Mouse (Mus musculus) left cerebral cortex, postnatal 10 days (tissue): Measurements from ENCODE around the gene Map4. TPM values are rescaled to one million over a fixed set of nuclear protein-coding genes. Genes with fewer than 3 reads are reported as not detected.
"Not testable (repeated sequence)": the region's sequence is repeated elsewhere in the genome, so short reads cannot be mapped to it uniquely, and the experiment has no call there.

Experiments
- DNase-seq, 2 experiments: peaks; one replicate each; pipeline ENCODE4 v3.0.0; 2021 to 2022; ENCODE audit warnings: low spot score in 2 of 2, mixed read lengths in 1 of 2; ENCODE audit errors: extremely low spot score in 1 of 2
- intact Hi-C: fragments of 180-260 bp; cut with DNase I; formaldehyde crosslinking; loops from one replicate; pipeline ENCODE4 v1.15.1; 2025
- total RNA-seq, 2 experiments: library from RNA; stranded (reverse); gene quantifications; 2 replicates each; pipeline ENCODE4 v1.2.3; 2021

Gene Map4
- total RNA-seq, 2 experiments from 2014 or later: 453 to 481 TPM

- intact Hi-C loops: loop anchor here (5.0 kb wide), 1 partner anchor 44 kb away; no protein-coding TSS in a partner anchor
- no peak for DNase-seq
These were observed 119.9 kb downstream of the Map4 start for GRCm38 (mm10) chr9:110051184-110051583.

GRCm38 (mm10) chr9:110051869-110052661 lies 120.8 kb downstream of the Map4 start:
- intact Hi-C loops: loop anchor here (5.0 kb wide), 1 partner anchor 45 kb away; no protein-coding TSS in a partner anchor
- DNase-seq: peak; percentile 73 to 83

GRCm38 (mm10) chr9:110052951-110053304 lies 121.7 kb downstream of the Map4 start:
- intact Hi-C loops: loop anchor here (5.0 kb wide), 1 partner anchor 46 kb away; no protein-coding TSS in a partner anchor
- DNase-seq: peak; percentile 12 to 36

GRCm38 (mm10) chr9:110053305-110054079 lies 122.2 kb downstream of the Map4 start:
- DNase-seq: peak; percentile 54 to 76
- intact Hi-C loops: loop anchor here (5.0 kb wide), 1 partner anchor 46 kb away; no protein-coding TSS in a partner anchor

- intact Hi-C loops: loop anchor here (5.0 kb wide), 1 partner anchor 47 kb away; no protein-coding TSS in a partner anchor
These were observed 122.8 kb downstream of the Map4 start for GRCm38 (mm10) chr9:110054080-110054421.

DNA sequence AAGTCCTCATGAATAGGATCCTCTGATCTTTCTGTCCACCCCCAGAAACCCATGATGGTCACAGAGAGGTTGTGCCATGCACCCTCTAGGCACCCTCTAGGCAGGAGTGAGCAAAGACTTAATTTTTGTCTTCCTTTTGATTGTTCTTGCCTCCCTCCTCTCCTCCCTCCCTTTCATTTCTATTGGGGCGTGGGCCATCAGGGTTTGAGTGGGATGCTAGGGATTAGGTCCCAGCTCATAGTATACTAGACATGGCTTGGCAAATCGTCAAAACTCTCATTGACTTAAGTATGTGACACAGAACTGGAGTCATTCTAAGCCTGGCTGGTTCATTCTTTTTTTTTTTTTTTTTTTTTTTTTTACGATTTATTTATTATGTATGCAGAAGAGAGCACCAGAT lies 123.5 kb downstream of the Map4 start:
- intact Hi-C loops: loop anchor here (5.0 kb wide), 1 partner anchor 47 kb away; no protein-coding TSS in a partner anchor
- no peak for DNase-seq

More at GRCm38 (mm10) chr9:110054080-110054421, 122.8 kb downstream of the Map4 start:
- DNase-seq: no peak

DNA sequence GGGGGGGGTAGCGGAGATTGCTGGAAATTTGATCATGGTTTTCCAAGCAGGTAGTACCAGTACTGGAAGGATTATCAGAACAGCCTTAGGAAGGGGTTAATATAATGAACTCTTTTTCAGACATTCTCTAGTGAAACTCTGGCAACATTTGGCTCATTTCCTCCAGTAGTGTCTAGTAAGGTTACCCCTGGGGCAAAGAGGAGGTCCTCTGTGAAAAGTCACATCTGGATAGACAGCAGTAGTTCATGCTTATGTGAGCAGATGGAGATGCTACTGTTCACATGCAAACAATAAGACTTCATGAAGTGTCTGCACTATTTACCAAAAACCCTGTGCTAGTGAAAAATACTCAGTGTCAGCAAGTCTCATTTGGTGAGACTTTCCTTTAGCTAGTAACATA lies 125.9 kb downstream of the Map4 start:
- no peak for DNase-seq
- intact Hi-C loops: no loop called here

DNA sequence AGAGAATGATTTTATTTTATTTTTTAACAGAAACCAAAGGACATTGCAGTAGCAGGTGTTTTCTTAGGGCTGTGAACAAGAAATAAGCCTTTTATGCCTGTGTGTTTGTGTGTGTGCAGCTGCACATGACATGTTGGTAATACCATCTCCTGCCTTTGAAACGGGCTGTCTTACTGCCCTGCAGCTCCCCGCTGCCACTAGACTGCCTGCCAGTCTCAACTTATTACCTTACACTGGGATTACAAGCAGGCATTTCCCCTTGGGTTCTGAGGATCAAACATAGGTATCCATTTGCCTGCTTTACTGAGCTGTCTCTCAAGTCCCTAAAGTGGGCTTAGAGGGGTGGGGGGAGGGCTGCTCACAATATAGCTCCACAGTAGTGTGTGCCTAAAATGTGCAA lies 129.5 kb downstream of the Map4 start:
- no peak for DNase-seq
- intact Hi-C loops: no loop called here

GRCm38 (mm10) chr9:110062405-110062804 lies 131.1 kb downstream of the Map4 start:
- intact Hi-C loops: no loop called here

GRCm38 (mm10) chr9:110062861-110063260 lies 131.6 kb downstream of the Map4 start:
- intact Hi-C loops: no loop called here
- no peak for DNase-seq

More at GRCm38 (mm10) chr9:110062405-110062804, 131.1 kb downstream of the Map4 start:
- no peak for DNase-seq

- intact Hi-C loops: no loop called here
- DNase-seq: no peak
These were observed 133.4 kb downstream of the Map4 start for GRCm38 (mm10) chr9:110064641-110065040.

GRCm38 (mm10) chr9:110068745-110069144 lies 137.5 kb downstream of the Map4 start:
- intact Hi-C loops: no loop called here
- DNase-seq: no peak

GRCm38 (mm10) chr9:110070358-110070757 lies 139.1 kb downstream of the Map4 start:
- DNase-seq: no peak
- intact Hi-C loops: loop anchor here (5.0 kb wide), 2 partner anchors 83 to 178 kb away; no protein-coding TSS in a partner anchor

DNA sequence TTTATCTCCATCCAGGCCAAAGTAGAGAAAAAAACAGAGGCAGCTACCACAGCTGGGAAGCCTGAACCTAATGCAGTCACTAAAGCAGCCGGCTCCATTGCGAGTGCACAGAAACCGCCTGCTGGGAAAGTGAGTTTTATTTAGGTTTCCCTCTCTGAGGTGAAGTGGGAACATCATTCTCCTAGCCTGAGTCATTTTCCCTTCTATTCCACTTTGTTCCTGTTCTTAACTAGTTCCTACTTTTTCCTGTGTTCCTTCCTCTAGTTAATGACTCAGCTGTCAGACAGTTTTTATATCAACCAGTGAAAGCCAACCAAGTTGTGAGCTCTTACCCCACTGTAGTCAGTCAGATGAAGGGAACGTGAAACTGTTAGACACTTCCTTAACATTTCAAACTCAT lies 139.8 kb downstream of the Map4 start:
- no peak for DNase-seq
- intact Hi-C loops: loop anchor here (5.0 kb wide), 2 partner anchors 84 to 179 kb away; no protein-coding TSS in a partner anchor

DNA sequence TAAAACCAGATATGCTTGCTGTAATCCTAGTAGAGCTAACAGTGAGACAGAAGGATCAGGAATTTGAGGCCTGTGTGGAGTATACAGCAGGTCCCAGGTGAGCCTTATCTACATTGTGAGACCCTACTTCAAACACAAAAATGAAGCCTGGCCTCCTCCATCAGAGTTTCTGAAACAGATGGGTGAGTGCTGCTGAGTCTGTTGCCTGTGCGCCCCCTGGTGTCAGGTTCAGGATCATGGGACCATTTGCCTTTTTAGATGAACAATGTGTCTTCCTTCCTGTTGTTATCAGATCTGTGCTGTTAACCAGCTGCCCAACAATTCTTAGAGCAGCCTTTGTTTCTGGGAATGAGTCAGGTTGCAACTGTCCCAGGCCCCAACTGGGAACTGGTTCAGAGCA lies 140.6 kb downstream of the Map4 start:
- intact Hi-C loops: loop anchor here (5.0 kb wide), 2 partner anchors 85 to 180 kb away; no protein-coding TSS in a partner anchor
- DNase-seq: peak; percentile 80

DNA sequence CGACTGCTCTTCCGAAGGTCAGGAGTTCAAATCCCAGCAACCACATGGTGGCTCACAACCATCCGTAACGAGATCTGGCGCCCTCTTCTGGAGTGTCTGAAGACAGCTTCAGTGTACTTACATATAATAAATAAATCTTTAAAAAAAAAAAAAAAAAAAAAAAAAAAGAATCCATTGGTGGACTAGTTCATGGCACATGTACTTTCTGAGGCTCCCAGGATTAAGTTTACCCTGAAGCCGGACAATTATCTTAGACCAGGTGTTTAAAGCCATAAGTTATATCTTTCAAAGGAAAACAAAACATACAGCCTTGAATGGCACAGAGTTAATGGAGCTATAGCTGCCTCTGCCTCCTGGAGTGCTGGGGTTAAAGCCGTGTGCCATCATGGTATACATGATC lies 145.2 kb downstream of the Map4 start:
- DNase-seq, intact Hi-C loops: not testable (repeated sequence)

- DNase-seq: no peak
- intact Hi-C loops: no loop called here
These were observed 149.8 kb downstream of the Map4 start for GRCm38 (mm10) chr9:110081066-110081465.

DNA sequence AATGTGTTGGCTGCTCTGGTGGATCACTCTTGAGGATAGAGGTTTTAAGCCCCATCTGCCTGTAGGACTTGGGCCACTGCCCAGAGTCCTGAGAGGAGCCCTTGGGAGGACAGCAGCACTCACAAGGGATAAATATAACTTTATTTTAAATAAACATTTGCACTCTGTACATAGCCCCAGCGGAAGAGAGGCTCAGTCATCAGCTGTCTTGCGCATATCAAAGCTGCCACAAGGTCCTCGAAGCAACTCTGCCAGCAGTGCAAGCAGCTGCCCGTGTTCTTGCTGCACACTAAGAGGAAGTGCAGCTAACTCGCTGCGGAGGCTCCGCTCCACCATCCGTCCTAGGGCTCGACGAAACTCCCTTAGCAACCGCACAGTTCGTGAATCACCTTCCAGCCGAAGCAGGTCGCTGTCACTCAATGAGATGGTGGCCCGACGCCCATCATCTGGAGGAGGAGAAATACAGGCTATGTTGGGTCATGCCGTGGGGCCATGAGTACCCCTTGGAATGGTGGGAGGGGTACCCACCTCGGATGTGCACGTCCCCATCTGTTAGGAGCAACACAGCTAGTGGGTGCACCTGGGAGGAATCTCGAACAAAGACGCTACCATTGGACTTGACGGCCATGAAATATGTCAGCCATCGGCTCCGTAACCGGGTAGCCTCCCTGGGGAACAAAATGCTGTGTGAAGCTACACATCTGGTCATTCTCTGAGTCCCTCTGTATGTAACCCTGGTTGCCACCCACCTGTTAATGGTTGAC lies 153.1 kb downstream of the Map4 start:
- peak in 1 of 2 experiments; percentile 73 for DNase-seq
- intact Hi-C loops: no loop called here

GRCm38 (mm10) chr9:110085693-110086092 lies 154.4 kb downstream of the Map4 start:
- no peak for DNase-seq

More at GRCm38 (mm10) chr9:110085693-110086092, 154.4 kb downstream of the Map4 start:
- intact Hi-C loops: no loop called here
